Mouse (Mus musculus): ENCODE measurements at regions not wholly inside any gene's neighbourhood (a gene's known extent, or its start where the extent isn't known, plus 50 kb on each side); places are given as distances from the start of the nearest gene placed in this dataset.

DNA sequence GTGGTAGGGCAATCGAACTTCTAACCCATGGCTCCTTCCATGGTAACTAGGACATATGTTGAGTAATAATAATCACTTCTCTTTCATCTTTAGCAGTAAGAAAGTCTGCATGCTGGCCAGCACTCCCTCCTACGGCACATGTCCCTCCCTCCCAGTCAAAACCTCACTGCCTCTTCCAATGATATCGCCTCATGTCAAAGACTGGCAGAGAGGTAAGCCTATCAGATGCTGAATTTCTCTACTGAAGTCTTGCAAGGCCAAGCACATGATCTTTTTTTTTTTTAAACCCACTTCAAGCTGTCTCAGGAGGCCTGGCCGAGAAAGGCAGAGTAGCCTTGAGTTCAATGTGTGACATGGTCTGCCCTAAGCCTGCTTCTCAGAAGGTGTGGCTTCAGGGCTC lies 115.5 kb downstream of the Cartpt start:
- no peak for TF ChIP-seq CTCF (conservative IDR thresholded peaks at IDR 0.05; ENCODE audit: insufficient read depth, insufficient read length, low read depth, low read length)
- no peak for TF ChIP-seq POLR2A (IDR thresholded peaks at IDR 0.05; ENCODE audit: low read depth, low read length)
